Comparison of ENCODE assay signal across 24 mouse cellular contexts in genomic region chr6:45841626-45842341, GRCm38 (mm10).
DNase-seq lines count a peak whose midpoint lies in the region; ATAC-seq and TF ChIP-seq lines count a peak whose summit lies in the region.
"Had no signal": no experiment of that assay in that cellular context is flagged by ENCODE, and none has a peak within 500 bp of the region (broad histone marks: within the 10 kb centered on the region; RNA-seq: fewer than 3 reads in every experiment).

No protein-coding gene starts in this region.

- peak; percentile 53; the same call in 1 of the 2 replicates for ATAC-seq in frontal cortex, adult (ENCODE audit: low TSS enrichment)
- peak; percentile 95 for ATAC-seq in Patski
- ATAC-seq in midbrain, embryonic 14.5 days (ENCODE audit: low FRiP score, low TSS enrichment), result no peak
- no peak for ATAC-seq in liver, embryonic 11.5 days (replicated peaks; ENCODE audit: low FRiP score)
- ATAC-seq: activated CD4-positive, CD25-positive, alpha-beta regulatory T cell, adult 4 months; CD4-positive, CD25-positive, alpha-beta regulatory T cell, adult 4 months had no signal

- H3K4me2 ChIP-seq in midbrain, embryonic 14.5 days (ENCODE audit: low read length), result no peak overlapping the region
- H3K4me2 ChIP-seq in liver, embryonic 11.5 days, result no peak overlapping the region

- no peaks in the 10 kb centered on the region for H3K36me3 ChIP-seq in midbrain, embryonic 14.5 days (ENCODE audit: control insufficient read depth, insufficient read depth, low read length)
- H3K36me3 ChIP-seq in liver, embryonic 11.5 days (ENCODE audit: control insufficient read depth, insufficient read depth, low read length), result no peaks in the 10 kb centered on the region
- H3K36me3 ChIP-seq: G1E had no signal

- H3K9me3 ChIP-seq in midbrain, embryonic 14.5 days (ENCODE audit: control insufficient read depth, low read length), result no peaks in the 10 kb centered on the region
- H3K9me3 ChIP-seq in liver, embryonic 11.5 days (ENCODE audit: control insufficient read depth, low read length), result no peaks in the 10 kb centered on the region
- H3K9me3 ChIP-seq: G1E had no signal

- DNase-seq in frontal cortex, postnatal 36 days (ENCODE audit: low spot score in 2 of 2), result no peak
- DNase-seq in Muller cell, postnatal 12 days (ENCODE audit: inconsistent ontology term), result peak; percentile 42
- DNase-seq in Patski (ENCODE audit: low read depth, low spot score), result peak; percentile 42
- peak; percentile 57 for DNase-seq in brain, adult 2 months (ENCODE audit: low read depth, low spot score)
- DNase-seq in embryo, embryonic 10 days (ENCODE audit: low spot score), result no peak
- no peak for DNase-seq in midbrain, embryonic 14.5 days
- DNase-seq in liver, embryonic 11.5 days (ENCODE audit: low spot score), result no peak
- DNase-seq: adrenal gland, adult 2 months; adrenal gland, adult 8-10 months; adrenal gland, postnatal 10 days; adrenal gland, postnatal 14 days; adrenal gland, postnatal 25 days; adrenal gland, postnatal 36 days; B cell, adult 2 months; cerebellum, adult 11 months; cerebellum, adult 11-12 months; cerebellum, adult 18-20 months; cerebellum, adult 2 months; cerebellum, adult 8-10 months had no signal

- H3K9ac ChIP-seq in midbrain, embryonic 14.5 days (replicated peaks; ENCODE audit: low read length), result no peak overlapping the region
- no peak overlapping the region for H3K9ac ChIP-seq in liver, embryonic 11.5 days (ENCODE audit: low read depth, low read length)

- H3K4me3 ChIP-seq in midbrain, embryonic 14.5 days (replicated peaks; ENCODE audit: low read depth, low read length), result no peak overlapping the region
- no peak overlapping the region for H3K4me3 ChIP-seq in liver, embryonic 11.5 days (ENCODE audit: low read depth, low read length)

- POLR2A ChIA-PET in Patski (lab: Charles Lee), result interaction anchor here (1.5 kb wide), 1 partner anchor 9 kb away, joined by 3 read pairs; no protein-coding TSS in a partner anchor

- WGBS in midbrain, embryonic 14.5 days, result 82% methylated on average over 4 of the region's 4 CpGs
- WGBS in liver, embryonic 11.5 days, result 70% methylated on average over 4 of the region's 4 CpGs

- no peak overlapping the region for H3K27ac ChIP-seq in midbrain, embryonic 14.5 days (replicated peaks; ENCODE audit: low read depth, low read length)
- no peak overlapping the region for H3K27ac ChIP-seq in liver, embryonic 11.5 days (ENCODE audit: low read depth, low read length)

- H3K4me1 ChIP-seq in midbrain, embryonic 14.5 days (ENCODE audit: control insufficient read depth, insufficient read depth, low read length), result no peaks in the 10 kb centered on the region
- H3K4me1 ChIP-seq in liver, embryonic 11.5 days (replicated peaks; ENCODE audit: control insufficient read depth, insufficient read depth, low read length), result no peaks in the 10 kb centered on the region

- H3K27me3 ChIP-seq in Patski, result no peaks in the 10 kb centered on the region
- H3K27me3 ChIP-seq in midbrain, embryonic 14.5 days (ENCODE audit: control insufficient read depth, insufficient read depth, low read length), result no peaks in the 10 kb centered on the region
- no peaks in the 10 kb centered on the region for H3K27me3 ChIP-seq in liver, embryonic 11.5 days (replicated peaks; ENCODE audit: control insufficient read depth, insufficient read depth, low read length)
- H3K27me3 ChIP-seq: CH12.LX had no signal

- in situ Hi-C loops in Patski (cut with MboI; ENCODE audit: low pct_unique_long_range_greater_than_20kb), result no loop called here

- TF ChIP-seq CTCF in Patski (IDR thresholded peaks at IDR 0.05), result no peak

- CTCF ChIA-PET in Patski (lab: Charles Lee), result interaction anchor here (0.7 kb wide), 1 partner anchor 64 kb away, joined by 3 read pairs; no protein-coding TSS in a partner anchor

Comparison
In these comparisons a context has a peak if more than half of its experiments do, and no peak if none do; other contexts are left out.
1. ATAC-seq: peak in frontal cortex, adult (single experiment) and Patski (single experiment); none in midbrain, embryonic 14.5 days (single experiment) and liver, embryonic 11.5 days (single experiment).
2. DNase-seq: peak in Muller cell, postnatal 12 days (single experiment), Patski (single experiment) and brain, adult 2 months (single experiment); none in frontal cortex, postnatal 36 days (0 of 2), embryo, embryonic 10 days (single experiment), midbrain, embryonic 14.5 days (single experiment) and liver, embryonic 11.5 days (single experiment).